Mouse (Mus musculus) heart, embryonic 13.5 days (tissue): Measurements from ENCODE around the gene Rnf2. TPM values are rescaled to one million over a fixed set of nuclear protein-coding genes. Genes with fewer than 3 reads are reported as not detected.

Experiments used
- ATAC-seq: fragments of 200-750 bp; cut with Nextera tagmentation; 2 replicates; pipeline ENCODE4 v1.8.0; 2017; ENCODE audit warnings: moderate TSS enrichment; ENCODE audit not compliant: insufficient number of reproducible peaks, low FRiP score, low TSS enrichment; ENCODE audit errors: extremely low read depth
- H3K27ac ChIP-seq: fragments of 300-500 bp; sonication (generic); replicated peaks from 2 replicates; pipeline ENCODE4 v1.5.1; 2015; ENCODE audit warnings: moderate library complexity, mild to moderate bottlenecking, inconsistent platforms
- H3K27me3 ChIP-seq: fragments of 300-500 bp; sonication (generic); replicated peaks from 2 replicates; pipeline ENCODE4 v1.6.1; 2015; ENCODE audit warnings: mild to moderate bottlenecking, inconsistent platforms
- H3K36me3 ChIP-seq: fragments of 300-500 bp; sonication (generic); 2 replicates; pipeline ENCODE4 v1.6.1; 2015; ENCODE audit warnings: mild to moderate bottlenecking, inconsistent platforms
- H3K4me1 ChIP-seq: fragments of 300-500 bp; sonication (generic); 2 replicates; pipeline ENCODE4 v1.6.1; 2015; ENCODE audit warnings: inconsistent platforms
- H3K4me2 ChIP-seq: fragments of 300-500 bp; sonication (generic); 2 replicates; pipeline ENCODE4 v1.6.1; 2015; ENCODE audit warnings: inconsistent platforms, mild to moderate bottlenecking, moderate library complexity
- H3K4me3 ChIP-seq: fragments of 300-500 bp; sonication (generic); 2 replicates; pipeline ENCODE4 v1.5.1; 2015; ENCODE audit warnings: moderate library complexity, mild to moderate bottlenecking, inconsistent platforms
- H3K9ac ChIP-seq: fragments of 300-500 bp; sonication (generic); 2 replicates; pipeline ENCODE4 v1.6.1; 2015; ENCODE audit warnings: inconsistent platforms, mild to moderate bottlenecking, moderate library complexity
- H3K9me3 ChIP-seq: fragments of 300-500 bp; sonication (generic); 2 replicates; pipeline ENCODE4 v1.6.1; 2016; ENCODE audit warnings: inconsistent platforms
- WGBS: fragments of 180-500 bp; shearing (Covaris S2); methylation state at CpG from one replicate; pipeline ENCODE4 v1.1.7; 2015; ENCODE audit warnings: mixed read lengths; 5-methylcytosine and 5-hydroxymethylcytosine counted together
- microRNA-seq: library from miRNA; unstranded; fragments of <30 nt; microRNA quantifications from one replicate; pipeline ENCODE4, GENCODE M21; 2016
- polyA plus RNA-seq: library from polyadenylated mRNA; unstranded; fragments of >200 nt; fragmentation: Nextera tagmentation; extraction: Ambion mirVana; gene quantifications from 2 replicates; pipeline ENCODE4 v1.2.1, GENCODE M21; 2015

The Rnf2 gene
- polyA plus RNA-seq, 1 experiment from 2014 or later: 60.8 TPM

DNA sequence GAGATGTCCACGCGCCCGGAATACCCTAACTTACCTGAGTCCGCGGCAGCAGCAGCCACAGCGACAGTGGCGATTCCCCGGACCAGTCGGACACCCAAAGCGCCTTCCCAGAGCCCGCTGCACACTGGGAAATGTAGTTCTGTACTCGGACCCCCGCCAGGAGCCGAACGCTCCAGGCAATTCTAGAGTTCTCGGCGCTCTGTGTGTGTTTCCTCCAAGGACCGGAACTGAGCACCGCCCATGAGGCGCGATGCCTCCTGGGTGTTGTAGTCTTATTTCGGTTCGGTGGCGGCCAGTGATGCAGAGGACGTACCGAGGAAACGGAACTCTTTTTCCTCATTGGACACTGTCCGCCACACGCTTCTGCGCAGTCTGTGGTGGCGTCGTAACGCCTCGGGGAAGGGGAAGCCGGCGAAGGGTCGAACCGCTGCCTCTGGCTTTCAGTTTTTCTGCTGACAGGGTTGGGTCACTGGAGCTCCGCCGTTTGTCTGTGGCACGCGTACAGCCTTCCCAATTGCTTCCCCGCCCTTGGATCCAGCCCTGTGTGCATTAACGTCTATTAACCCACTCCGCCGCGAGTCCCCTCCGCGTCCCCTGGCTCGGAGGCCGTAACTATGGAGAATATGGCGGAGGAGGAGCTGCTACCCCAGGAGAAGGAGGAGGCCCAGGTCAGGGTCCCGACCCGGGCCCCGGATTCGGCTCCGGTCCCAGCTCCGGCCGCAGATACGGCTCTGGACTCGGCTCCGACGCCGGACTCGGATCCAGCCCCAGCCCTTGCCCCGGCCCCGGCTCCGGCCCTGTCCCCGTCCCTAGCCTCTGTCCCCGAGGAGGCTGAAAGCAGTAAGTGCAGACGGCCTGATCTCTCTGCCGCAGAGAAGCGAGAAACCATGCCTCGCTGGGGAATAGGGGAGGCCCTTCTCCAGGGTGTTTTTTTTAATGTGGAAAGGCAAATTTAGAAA is 72.2 kb downstream of the Rnf2 start, which contains the start of the genes Swt1 and Trmt1l:
Swt1 (minus strand) TSS at position 193 of the 959 bp plus-strand sequence.
Trmt1l (plus strand) TSS at position 280 of the 959 bp plus-strand sequence.
- Histone ChIP-seq H3K36me3 (peaks cover 6% of the 10 kb centered on the region), H3K4me2 (peak within 1 kb of the TSS; percentile 81), H3K9me3 (no peaks in the 10 kb centered on the region), H3K4me3 (peak within 1 kb of the TSS; percentile 84), H3K27me3 (no peaks in the 10 kb centered on the region), H3K4me1 (peaks cover 23% of the 10 kb centered on the region), H3K9ac (peak within 1 kb of the TSS; percentile 96), H3K27ac (peak within 1 kb of the TSS; percentile 97)
- WGBS: under 1% methylated on average over 74 of the region's 74 CpGs
- peak; percentile 99 for ATAC-seq

DNA sequence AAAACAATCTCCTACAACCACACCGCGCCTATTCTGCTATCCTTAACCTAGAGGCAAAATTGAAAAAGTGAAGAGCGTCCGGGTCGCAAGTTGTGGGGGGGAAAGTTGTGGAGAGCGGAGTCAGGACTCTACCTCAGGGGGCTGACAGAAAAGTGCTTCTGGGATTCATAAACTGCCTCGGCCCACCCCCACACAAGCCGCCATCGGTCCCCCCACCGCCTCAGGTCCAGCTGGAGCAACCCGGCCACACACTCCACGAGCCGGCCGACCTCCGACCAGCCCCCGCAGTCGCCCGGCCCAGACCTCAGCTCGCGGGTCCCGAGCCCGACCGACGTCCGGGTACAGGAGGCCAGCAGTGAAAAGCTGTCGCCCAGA is 72.9 kb downstream of the Rnf2 start:
- Histone ChIP-seq H3K27ac (peak overlapping the region; percentile 87), H3K27me3 (no peaks in the 10 kb centered on the region), H3K4me3 (peak overlapping the region; percentile 84), H3K9me3 (no peaks in the 10 kb centered on the region), H3K9ac (peak overlapping the region; percentile 92), H3K36me3 (peaks cover 6% of the 10 kb centered on the region), H3K4me1 (peaks cover 23% of the 10 kb centered on the region), H3K4me2 (peak overlapping the region; percentile 81)
- WGBS: under 1% methylated on average over 26 of the region's 26 CpGs
- ATAC-seq: peak; percentile 31; the same call in 1 of the 2 replicates

DNA sequence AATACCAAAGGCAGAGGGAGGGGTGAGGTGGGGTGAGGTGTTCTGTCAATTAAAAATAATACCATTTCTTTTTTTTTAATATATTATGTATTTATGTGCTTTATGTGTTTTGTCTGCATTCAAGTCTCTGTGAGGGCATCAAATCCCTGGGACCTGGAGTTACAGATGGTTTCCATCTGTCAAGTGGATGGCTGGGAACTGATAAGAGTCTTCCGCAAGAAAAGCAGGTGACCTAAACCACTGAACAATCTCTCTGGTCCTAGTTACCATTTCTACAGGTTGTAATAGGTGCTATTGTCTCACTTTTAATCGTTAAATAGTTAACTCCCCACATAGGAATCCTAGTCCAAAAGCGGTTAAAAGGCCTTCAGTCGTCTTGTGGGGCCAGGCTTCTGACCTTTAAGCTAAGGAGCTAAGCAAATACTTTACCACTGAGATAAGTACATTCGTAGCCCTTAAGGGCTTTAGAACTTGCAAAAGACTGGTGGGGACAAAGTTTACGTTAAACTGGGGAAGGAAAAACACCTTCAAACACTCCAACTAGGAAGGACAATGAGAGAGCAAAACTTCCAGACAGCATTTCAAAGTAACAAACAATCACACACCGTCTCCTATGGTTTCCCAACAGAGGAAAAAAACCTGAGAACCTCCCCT is 73.7 kb downstream of the Rnf2 start:
- peaks cover 27% of the 10 kb centered on the region for H3K4me1 ChIP-seq
- H3K27me3 ChIP-seq: no peaks in the 10 kb centered on the region
- peak overlapping the region; percentile 92 for H3K9ac ChIP-seq
- peak overlapping the region; percentile 81 for H3K4me2 ChIP-seq
- WGBS: 6% methylated on average over 7 of the region's 7 CpGs
- peaks cover 14% of the 10 kb centered on the region for H3K36me3 ChIP-seq
- H3K27ac ChIP-seq: peak overlapping the region; percentile 87
- peak overlapping the region; percentile 84 for H3K4me3 ChIP-seq
- no peaks in the 10 kb centered on the region for H3K9me3 ChIP-seq
- ATAC-seq: no peak

DNA sequence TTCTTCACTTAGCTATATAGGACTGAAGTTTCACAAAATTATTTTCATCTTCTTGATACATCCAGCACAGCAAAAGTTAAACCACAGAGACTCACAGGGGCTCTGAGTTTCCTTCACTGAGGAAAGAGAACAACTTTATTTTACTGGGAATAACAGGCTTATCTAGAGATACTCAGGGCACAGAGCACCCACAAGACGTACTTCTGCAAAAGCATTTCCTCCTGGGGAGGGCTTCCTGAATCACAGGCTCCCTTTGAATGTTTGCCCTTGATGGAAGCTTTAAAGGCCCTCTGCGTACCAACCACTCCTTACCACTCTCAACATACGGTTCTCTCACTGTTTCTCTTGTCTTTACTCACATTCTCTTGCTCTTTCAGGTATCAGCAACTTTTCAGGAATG is 78.6 kb downstream of the Rnf2 start:
- Histone ChIP-seq H3K27me3 (no peaks in the 10 kb centered on the region), H3K27ac (no peak overlapping the region), H3K9me3 (no peaks in the 10 kb centered on the region), H3K36me3 (peaks cover 50% of the 10 kb centered on the region), H3K4me1 (peaks cover 14% of the 10 kb centered on the region), H3K4me2 (no peak overlapping the region), H3K9ac (no peak overlapping the region), H3K4me3 (no peak overlapping the region)
- ATAC-seq: no peak
- WGBS: 52% methylated on average over 3 of the region's 3 CpGs

DNA sequence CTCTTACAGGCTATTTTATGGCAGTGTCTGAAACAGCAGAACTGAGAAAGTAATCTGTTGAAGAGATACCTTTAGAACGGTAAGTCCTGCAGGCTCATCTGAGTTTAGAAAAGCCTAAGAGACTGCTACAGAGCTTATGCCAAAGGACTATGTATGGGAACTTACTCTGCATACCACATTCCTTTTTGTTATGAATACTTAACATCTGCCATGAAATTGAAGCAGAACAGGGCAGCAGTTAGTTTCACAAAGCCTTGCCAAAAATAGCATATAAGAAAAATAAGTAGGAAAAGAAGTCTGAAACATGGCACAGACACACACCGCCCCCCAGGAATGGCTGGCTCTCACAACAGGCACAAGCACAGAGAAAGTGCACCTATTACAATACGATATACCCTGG is 90.9 kb downstream of the Rnf2 start:
- no peak overlapping the region for H3K9ac ChIP-seq
- no peak overlapping the region for H3K4me2 ChIP-seq
- no peak overlapping the region for H3K4me3 ChIP-seq
- ATAC-seq: no peak
- WGBS: 83% methylated on average over 3 of the region's 3 CpGs
- no peaks in the 10 kb centered on the region for H3K4me1 ChIP-seq
- H3K36me3 ChIP-seq: peaks cover 74% of the 10 kb centered on the region
- 0 out of 2 replicates have a peak overlapping the region, but pooled peaks have one; percentile 15 for H3K27ac ChIP-seq
- H3K27me3 ChIP-seq: no peaks in the 10 kb centered on the region
- no peaks in the 10 kb centered on the region for H3K9me3 ChIP-seq

Small RNA genes lying within 50 kb of the gene (microRNA-seq; reads per million reads assigned to microRNA genes)
- gene Mir7682: 2.0 reads per million, percentile 3 among the genes with 10 or more reads in this experiment

Other genes starting within 250 kb of the Rnf2 start
- gene Ivns1abp, start 156.5 kb downstream of the Rnf2 start, polyA plus RNA-seq: 221 and 252 TPM in 2 replicates
- 19.0 and 20.7 TPM in 2 replicates for gene Swt1, start 72.5 kb downstream of the Rnf2 start, polyA plus RNA-seq
- gene Trmt1l, start 72.4 kb downstream of the Rnf2 start, polyA plus RNA-seq: 33.9 and 38.7 TPM in 2 replicates
- gene Fam129a, start 70.2 kb upstream of the Rnf2 start, polyA plus RNA-seq: 4.5 and 4.7 TPM in 2 replicates